Mouse (Mus musculus): Measurements from ENCODE around the gene Vsx2. TPM values are rescaled to one million over a fixed set of nuclear protein-coding genes. Genes with fewer than 3 reads are reported as not detected.
A peak's percentile ranks its signal among the peaks of the same experiment; 100 is the strongest.

The Vsx2 gene
- total RNA-seq, 2 experiments from 2014 or later = not detected

- no peak for DNase-seq
- H3K27ac ChIP-seq = no peak overlapping the region
- H3K4me3 ChIP-seq = no peak overlapping the region
- intact Hi-C loops (cut with DNase I) = no loop called here
- no peak for TF ChIP-seq CTCF (IDR thresholded peaks at IDR 0.05)
Measured at GRCm38 (mm10) chr12:84581285-84581684, 11.7 kb downstream of the Vsx2 start.

- no peak; the same call in 1 of the 2 replicates for TF ChIP-seq CTCF (IDR thresholded peaks at IDR 0.05)
- intact Hi-C loops (cut with DNase I) = loop anchor here (2.0 to 5.0 kb wide), 2 partner anchors 108 to 121 kb away; no protein-coding TSS in a partner anchor
- Histone ChIP-seq H3K27ac (peak overlapping the region; percentile 49), H3K4me3 (peak overlapping the region; percentile 81)
- peak; percentile 93 for DNase-seq
Measured at GRCm38 (mm10) chr12:84589825-84590761, 20.5 kb downstream of the Vsx2 start.

GRCm38 (mm10) chr12:84598324-84598723, 28.8 kb downstream of the Vsx2 start:
- intact Hi-C loops (cut with DNase I) = no loop called here
- H3K27ac ChIP-seq = no peak overlapping the region
- DNase-seq = no peak
- H3K4me3 ChIP-seq = no peak overlapping the region
- TF ChIP-seq CTCF (IDR thresholded peaks at IDR 0.05) = no peak

- no peak for TF ChIP-seq CTCF (IDR thresholded peaks at IDR 0.05)
- intact Hi-C loops (cut with DNase I) = no loop called here
Measured at GRCm38 (mm10) chr12:84604001-84604400, 34.4 kb downstream of the Vsx2 start.

GRCm38 (mm10) chr12:84605860-84606259, 36.3 kb downstream of the Vsx2 start:
- H3K4me3 ChIP-seq = no peak overlapping the region
- intact Hi-C loops (cut with DNase I) = no loop called here
- peak; percentile 50 for TF ChIP-seq CTCF (IDR thresholded peaks at IDR 0.05)
- no peak for DNase-seq
- no peak overlapping the region for H3K27ac ChIP-seq

More at GRCm38 (mm10) chr12:84604001-84604400, 34.4 kb downstream of the Vsx2 start:
- no peak overlapping the region for H3K4me3 ChIP-seq
- DNase-seq = no peak
- H3K27ac ChIP-seq = no peak overlapping the region

- DNase-seq = no peak
- Histone ChIP-seq H3K4me3 (no peak overlapping the region), H3K27ac (no peak overlapping the region)
- intact Hi-C loops (cut with DNase I) = no loop called here
- TF ChIP-seq CTCF (IDR thresholded peaks at IDR 0.05) = no peak
Measured at GRCm38 (mm10) chr12:84611718-84612117, 42.2 kb downstream of the Vsx2 start.

GRCm38 (mm10) chr12:84612518-84612917, 43.0 kb downstream of the Vsx2 start:
- DNase-seq = no peak
- H3K27ac ChIP-seq = no peak overlapping the region
- no peak overlapping the region for H3K4me3 ChIP-seq
- no peak for TF ChIP-seq CTCF (IDR thresholded peaks at IDR 0.05)
- intact Hi-C loops (cut with DNase I) = no loop called here

- no peak for TF ChIP-seq CTCF (IDR thresholded peaks at IDR 0.05)
- Histone ChIP-seq H3K4me3 (no peak overlapping the region), H3K27ac (no peak overlapping the region)
- intact Hi-C loops (cut with DNase I) = no loop called here
- no peak for DNase-seq
Measured at GRCm38 (mm10) chr12:84614001-84614400, 44.4 kb downstream of the Vsx2 start.

GRCm38 (mm10) chr12:84614524-84614923, 45.0 kb downstream of the Vsx2 start:
- no peak for DNase-seq
- TF ChIP-seq CTCF (IDR thresholded peaks at IDR 0.05) = no peak
- Histone ChIP-seq H3K4me3 (no peak overlapping the region), H3K27ac (no peak overlapping the region)
- intact Hi-C loops (cut with DNase I) = no loop called here

GRCm38 (mm10) chr12:84616977-84617630, 47.5 kb downstream of the Vsx2 start, which contains the start of gene Abcd4:
Gene Abcd4, minus strand, starts transcription at chr12:84617413.
- peak within 1 kb of the TSS; percentile 93 for H3K27ac ChIP-seq
- peak; percentile 97 for DNase-seq
- peak; percentile 78 for TF ChIP-seq CTCF (IDR thresholded peaks at IDR 0.05)
- intact Hi-C loops (cut with DNase I) = no loop called here
- H3K4me3 ChIP-seq = peak within 1 kb of the TSS; percentile 85

- Histone ChIP-seq H3K4me3 (peak overlapping the region; percentile 85), H3K27ac (peak overlapping the region; percentile 93)
- DNase-seq = peak; percentile 30
- intact Hi-C loops (cut with DNase I) = no loop called here
- no peak for TF ChIP-seq CTCF (IDR thresholded peaks at IDR 0.05)
Measured at GRCm38 (mm10) chr12:84617663-84618062, 48.1 kb downstream of the Vsx2 start.

- intact Hi-C loops (cut with DNase I) = no loop called here
- no peak for DNase-seq
- TF ChIP-seq CTCF (IDR thresholded peaks at IDR 0.05) = peak; percentile 66
Measured at GRCm38 (mm10) chr12:84620975-84621374, 51.4 kb downstream of the Vsx2 start.

GRCm38 (mm10) chr12:84624601-84625000, 55.0 kb downstream of the Vsx2 start:
- DNase-seq = no peak
- no peak overlapping the region for H3K4me3 ChIP-seq
- intact Hi-C loops (cut with DNase I) = no loop called here
- H3K27ac ChIP-seq = no peak overlapping the region
- TF ChIP-seq CTCF (IDR thresholded peaks at IDR 0.05) = no peak

More at GRCm38 (mm10) chr12:84620975-84621374, 51.4 kb downstream of the Vsx2 start:
- no peak overlapping the region for H3K27ac ChIP-seq
- no peak overlapping the region for H3K4me3 ChIP-seq

All from gastrocnemius, adult 2 months (tissue).